Mouse (Mus musculus) liver, embryonic 15.5 days (tissue): ENCODE data around the gene Gm20458. TPM values are rescaled to one million over a fixed set of nuclear protein-coding genes. Genes with fewer than 3 reads are reported as not detected.

Experiments
- ATAC-seq: fragments of 200-750 bp; cut with Nextera tagmentation; 2 replicates; pipeline ENCODE4 v1.8.0; 2017; ENCODE audit warnings: moderate number of reproducible peaks, mild to moderate bottlenecking, moderate library complexity; ENCODE audit not compliant: insufficient read depth
- H3K27ac ChIP-seq: fragments of 300-500 bp; sonication (generic); replicated peaks from 2 replicates; pipeline ENCODE4 v1.5.1; 2015; ENCODE audit warnings: mild to moderate bottlenecking, inconsistent platforms
- H3K27me3 ChIP-seq: fragments of 300-500 bp; sonication (generic); 2 replicates; pipeline ENCODE4 v1.6.1; 2015; ENCODE audit warnings: mild to moderate bottlenecking, inconsistent platforms
- H3K36me3 ChIP-seq: fragments of 300-500 bp; sonication (generic); replicated peaks from 2 replicates; pipeline ENCODE4 v1.6.1; 2015; ENCODE audit warnings: moderate library complexity, mild to moderate bottlenecking, inconsistent platforms
- H3K4me1 ChIP-seq: fragments of 300-500 bp; sonication (generic); replicated peaks from 2 replicates; pipeline ENCODE4 v1.6.1; 2015; ENCODE audit warnings: inconsistent platforms
- H3K4me2 ChIP-seq: fragments of 300-500 bp; sonication (generic); 2 replicates; pipeline ENCODE4 v1.6.1; 2015; ENCODE audit warnings: moderate library complexity, mild to moderate bottlenecking, inconsistent platforms
- H3K4me3 ChIP-seq: fragments of 300-500 bp; sonication (generic); replicated peaks from 2 replicates; pipeline ENCODE4 v1.5.1; 2015; ENCODE audit warnings: mild to moderate bottlenecking, inconsistent platforms
- H3K9ac ChIP-seq: fragments of 300-500 bp; sonication (generic); 2 replicates; pipeline ENCODE4 v1.6.1; 2015; ENCODE audit warnings: moderate library complexity, mild to moderate bottlenecking, inconsistent platforms
- H3K9me3 ChIP-seq: fragments of 300-500 bp; sonication (generic); replicated peaks from 2 replicates; pipeline ENCODE4 v1.6.1; 2016; ENCODE audit warnings: inconsistent platforms
- WGBS: fragments of 180-500 bp; shearing (Covaris S2); methylation state at CpG from one replicate; pipeline ENCODE4 v1.1.7; 2015; ENCODE audit warnings: mixed read lengths; ENCODE audit not compliant: insufficient replicate concordance; 5-methylcytosine and 5-hydroxymethylcytosine counted together
- polyA plus RNA-seq: library from polyadenylated mRNA; unstranded; fragments of >200 nt; fragmentation: Nextera tagmentation; extraction: Ambion mirVana; gene quantifications from 2 replicates; pipeline ENCODE4 v1.2.1, GENCODE M21; 2015

The Gm20458 gene
- polyA plus RNA-seq, 1 experiment from 2014 or later = 5.0 TPM

DNA sequence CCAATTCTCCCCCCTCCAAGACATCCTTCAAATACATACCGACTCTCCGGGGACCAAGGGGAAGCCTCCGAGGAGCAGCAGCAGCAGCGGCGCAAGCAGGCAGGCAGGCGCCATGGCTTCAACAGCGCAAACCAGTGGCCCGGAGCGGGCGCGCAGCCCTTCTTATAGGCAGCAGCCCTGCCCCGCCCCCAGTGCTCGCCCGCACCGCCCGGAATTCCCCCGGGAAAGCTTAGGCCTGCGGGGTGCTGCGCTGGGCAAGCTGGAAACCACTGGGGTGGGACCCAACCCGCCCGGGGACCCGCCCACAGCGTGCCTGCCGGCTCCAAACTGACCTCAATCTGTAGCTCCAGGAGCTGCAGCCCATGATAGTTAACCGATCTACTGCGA is 17.7 kb upstream of the Gm20458 start:
- under 1% methylated on average over 26 of the region's 26 CpGs for WGBS
- ATAC-seq = peak; percentile 76
- peaks cover 54% of the 10 kb centered on the region for H3K27me3 ChIP-seq

DNA sequence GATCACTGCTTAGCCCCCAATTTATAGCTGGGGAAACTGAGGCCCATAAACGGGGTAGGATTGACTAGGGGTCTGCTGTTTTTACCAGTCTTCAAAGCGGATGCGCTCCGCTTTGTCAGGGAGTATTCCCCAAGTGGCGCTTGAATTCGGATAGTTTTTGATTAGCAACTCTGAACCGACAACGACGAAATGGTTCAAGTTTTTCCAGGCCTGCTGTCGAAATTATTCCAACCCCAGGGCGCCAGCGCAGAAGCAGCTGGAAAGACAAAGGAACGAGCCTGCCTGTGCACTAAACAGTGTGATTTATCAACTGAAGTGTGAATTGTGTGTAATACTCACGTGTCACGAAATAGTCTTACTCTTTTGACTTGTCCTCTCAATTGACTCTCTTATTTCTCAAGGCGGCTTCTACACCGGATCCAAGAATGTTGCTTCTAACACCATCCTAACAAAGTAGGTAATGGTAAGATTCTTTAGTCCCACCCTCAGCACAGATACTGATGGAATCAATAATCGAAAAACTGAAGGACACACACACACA is 17.2 kb upstream of the Gm20458 start, which contains the start of gene Sdc4:
Sdc4 (minus strand) TSS at position 428 of the 541 bp plus-strand sequence.
- H3K36me3 ChIP-seq = no peaks in the 10 kb centered on the region
- H3K9ac ChIP-seq = peak within 1 kb of the TSS; percentile 51
- peak within 1 kb of the TSS; percentile 45 for H3K27ac ChIP-seq
- H3K4me3 ChIP-seq = peak within 1 kb of the TSS; percentile 52
- WGBS = 9% methylated on average over 18 of the region's 18 CpGs
- peaks cover 5% of the 10 kb centered on the region for H3K4me1 ChIP-seq
- H3K4me2 ChIP-seq = peak within 1 kb of the TSS; percentile 55
- H3K27me3 ChIP-seq = peaks cover 54% of the 10 kb centered on the region
- no peaks in the 10 kb centered on the region for H3K9me3 ChIP-seq
- no peak for ATAC-seq

More for the DNA sequence above, 17.7 kb upstream of the Gm20458 start:
- Histone ChIP-seq H3K36me3 (no peaks in the 10 kb centered on the region), H3K4me1 (peaks cover 5% of the 10 kb centered on the region), H3K4me2 (peak overlapping the region; percentile 55), H3K4me3 (peak overlapping the region; percentile 52), H3K9me3 (no peaks in the 10 kb centered on the region), H3K27ac (peak overlapping the region; percentile 45), H3K9ac (peak overlapping the region; percentile 51)

DNA sequence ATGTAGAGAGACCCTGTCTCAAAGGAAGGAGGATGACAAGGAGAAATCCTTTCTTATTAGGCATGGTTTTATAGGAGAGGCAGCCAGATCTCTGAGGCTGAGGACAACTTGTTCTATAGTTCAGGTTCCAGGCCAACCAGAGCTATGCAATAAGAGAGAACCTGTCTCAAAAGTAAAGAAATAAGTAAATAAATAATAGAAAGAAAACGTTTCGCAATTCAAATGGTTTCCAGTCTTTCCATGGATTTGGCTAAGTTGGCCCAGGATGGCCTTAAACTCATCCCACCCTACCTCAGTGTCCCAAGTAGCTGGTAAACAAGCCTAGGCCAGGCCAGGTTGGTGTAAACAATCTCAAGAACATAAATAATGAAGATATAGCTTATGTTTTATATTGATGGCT is 16.1 kb upstream of the Gm20458 start:
- H3K27me3 ChIP-seq = peaks cover 54% of the 10 kb centered on the region
- H3K27ac ChIP-seq = no peak overlapping the region; the same call in 1 of the 2 replicates
- WGBS = 45% methylated on average over 2 of the region's 2 CpGs
- H3K9ac ChIP-seq = no peak overlapping the region
- H3K36me3 ChIP-seq = no peaks in the 10 kb centered on the region
- peaks cover 5% of the 10 kb centered on the region for H3K4me1 ChIP-seq
- H3K4me2 ChIP-seq = no peak overlapping the region
- H3K9me3 ChIP-seq = no peaks in the 10 kb centered on the region
- no peak overlapping the region for H3K4me3 ChIP-seq
- ATAC-seq = no peak

DNA sequence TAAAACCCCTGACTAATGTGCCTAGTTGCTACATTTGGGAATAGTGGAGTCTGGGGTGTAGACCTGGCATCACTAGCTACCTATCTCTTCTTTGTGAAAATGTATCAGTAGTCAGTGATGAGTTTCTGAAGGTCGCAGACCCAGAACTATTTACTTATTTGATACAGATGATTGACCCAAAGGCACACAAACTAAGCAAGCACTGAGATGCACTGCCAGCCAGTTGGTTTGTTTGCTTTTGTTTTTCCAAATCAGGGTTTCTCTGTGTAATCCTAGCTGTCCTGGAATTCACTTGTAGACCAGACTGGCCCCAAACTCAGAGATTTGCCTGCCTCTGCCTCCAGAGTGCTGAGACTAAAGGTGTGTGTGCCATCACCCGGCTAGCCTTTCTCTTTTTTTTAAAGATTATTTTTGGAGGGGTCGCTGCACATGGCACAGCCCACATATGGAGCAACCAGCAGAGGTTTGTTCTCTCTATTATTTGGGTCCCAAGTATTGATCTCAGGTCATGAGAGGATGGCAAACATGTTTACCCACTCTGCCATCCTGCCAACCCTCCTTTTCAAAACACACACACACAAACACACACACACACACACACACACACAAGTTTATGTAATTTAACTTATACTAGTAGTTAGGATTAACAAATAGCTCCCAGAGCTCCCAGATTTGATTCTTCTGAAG is 15.2 kb upstream of the Gm20458 start:
- no peak for ATAC-seq
- H3K9ac ChIP-seq = no peak overlapping the region
- 50% methylated on average over 3 of the region's 3 CpGs for WGBS
- H3K27ac ChIP-seq = no peak overlapping the region
- H3K4me2 ChIP-seq = no peak overlapping the region
- H3K4me3 ChIP-seq = no peak overlapping the region
- H3K27me3 ChIP-seq = peaks cover 50% of the 10 kb centered on the region
- no peaks in the 10 kb centered on the region for H3K36me3 ChIP-seq
- no peaks in the 10 kb centered on the region for H3K9me3 ChIP-seq
- no peaks in the 10 kb centered on the region for H3K4me1 ChIP-seq

DNA sequence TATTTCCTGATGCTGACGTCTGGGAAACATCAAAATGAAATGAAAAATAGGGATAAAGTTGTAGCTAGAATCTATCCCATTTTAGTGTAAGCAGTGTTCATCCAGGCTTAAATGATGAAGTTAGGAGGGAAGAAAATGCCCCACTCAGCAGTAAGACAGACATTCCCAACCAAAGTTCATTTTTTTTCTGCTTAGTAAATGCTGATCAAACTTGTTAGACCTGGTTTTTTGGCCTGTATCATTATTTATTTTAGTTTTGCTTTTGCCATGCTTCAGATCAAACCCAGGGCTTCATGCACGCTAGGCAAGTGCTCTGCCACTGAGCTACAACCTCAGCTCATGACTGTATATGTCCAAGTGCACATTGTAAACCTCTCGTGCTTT is 14.7 kb upstream of the Gm20458 start:
- Histone ChIP-seq H3K27ac (no peak overlapping the region), H3K9ac (no peak overlapping the region), H3K36me3 (no peaks in the 10 kb centered on the region), H3K27me3 (peaks cover 44% of the 10 kb centered on the region), H3K4me3 (no peak overlapping the region), H3K9me3 (no peaks in the 10 kb centered on the region), H3K4me2 (no peak overlapping the region), H3K4me1 (no peaks in the 10 kb centered on the region)
- ATAC-seq = no peak
- 44% methylated on average over 3 of the region's 3 CpGs for WGBS

DNA sequence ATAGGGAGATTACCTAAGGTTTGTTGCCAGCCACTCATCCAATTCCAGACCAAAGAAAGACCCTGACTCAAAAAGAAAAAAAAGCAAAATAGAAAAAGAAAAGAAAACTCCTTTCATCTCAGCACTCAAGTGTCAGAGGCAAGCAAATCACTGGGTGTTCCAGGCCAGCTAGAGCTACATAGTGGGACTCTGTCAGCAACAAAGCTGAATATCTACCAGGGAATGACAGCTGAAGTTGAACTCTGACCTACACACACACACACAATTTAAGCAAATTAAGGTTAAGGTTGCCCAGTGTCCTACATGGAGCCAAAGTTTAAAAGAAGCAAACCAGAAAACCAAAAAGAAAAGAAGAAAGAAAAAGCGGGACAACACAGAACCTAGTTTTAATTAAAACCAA is 12.6 kb upstream of the Gm20458 start:
- H3K27ac ChIP-seq = no peak overlapping the region
- H3K4me1 ChIP-seq = no peaks in the 10 kb centered on the region
- 63% methylated on average over 1 of the region's 1 CpGs for WGBS
- H3K4me2 ChIP-seq = no peak overlapping the region
- ATAC-seq = no peak
- no peak overlapping the region for H3K9ac ChIP-seq
- H3K4me3 ChIP-seq = no peak overlapping the region
- no peaks in the 10 kb centered on the region for H3K36me3 ChIP-seq
- no peaks in the 10 kb centered on the region for H3K9me3 ChIP-seq
- peaks cover 24% of the 10 kb centered on the region for H3K27me3 ChIP-seq

DNA sequence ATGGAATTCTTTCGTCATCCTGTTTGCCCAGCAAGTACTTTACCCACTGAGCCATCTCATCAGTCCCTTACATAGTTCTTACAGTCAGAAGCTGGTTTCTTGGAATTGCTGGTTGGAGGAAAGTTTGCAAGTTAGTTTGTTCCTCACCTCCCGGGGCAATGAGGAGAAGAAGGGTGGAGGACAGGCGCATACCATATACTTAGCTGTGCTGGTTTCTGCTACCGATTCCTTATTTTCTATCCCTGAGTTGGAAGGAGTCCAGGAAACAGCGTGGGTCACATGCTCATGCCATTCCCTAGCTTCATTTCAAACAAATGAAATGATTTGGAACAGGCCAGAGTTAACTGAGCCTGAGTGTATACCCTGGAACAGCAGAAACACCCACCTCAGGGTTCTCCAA is 11.8 kb upstream of the Gm20458 start:
- Histone ChIP-seq H3K27me3 (peaks cover 16% of the 10 kb centered on the region), H3K36me3 (no peaks in the 10 kb centered on the region), H3K4me2 (no peak overlapping the region), H3K9ac (no peak overlapping the region), H3K9me3 (no peaks in the 10 kb centered on the region), H3K4me1 (0 out of 2 replicates have a peak, but pooled peaks cover under 1% of the 10 kb centered on the region), H3K4me3 (no peak overlapping the region), H3K27ac (no peak overlapping the region)
- WGBS = 63% methylated on average over 5 of the region's 5 CpGs
- ATAC-seq = no peak

DNA sequence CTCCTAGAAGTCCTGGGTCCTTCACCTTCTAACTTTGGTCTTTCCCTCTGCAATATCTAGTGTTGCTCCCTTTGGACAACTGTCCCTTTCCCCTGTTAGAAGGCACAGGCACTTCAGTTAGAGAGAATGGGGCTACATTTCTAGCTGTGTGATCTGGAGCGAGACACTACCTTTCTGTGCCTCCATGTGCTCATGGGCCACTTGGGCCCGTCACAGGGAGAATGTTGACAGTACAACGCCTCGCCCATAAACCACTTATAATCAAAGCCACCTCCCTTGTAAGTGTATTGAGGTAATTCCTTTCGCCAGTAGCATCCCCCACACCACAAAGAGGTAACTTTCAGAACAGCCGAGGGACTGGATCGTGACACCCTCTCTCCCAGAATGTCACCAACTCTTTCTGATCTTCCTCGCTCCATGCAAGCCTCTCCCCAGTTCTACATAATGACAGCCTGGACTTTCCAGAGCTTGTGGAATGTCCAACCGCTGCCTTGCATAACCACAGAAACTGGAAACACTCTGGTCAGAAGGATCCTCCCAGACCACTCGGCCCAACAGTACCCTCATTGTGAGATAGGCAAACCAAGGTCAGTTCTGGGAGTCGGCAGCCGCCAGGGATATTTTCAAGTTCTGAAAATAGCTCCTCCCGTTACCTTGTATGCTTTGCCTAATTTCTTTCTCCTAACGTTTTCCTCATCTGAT is 11.3 kb upstream of the Gm20458 start:
- no peak for ATAC-seq
- Histone ChIP-seq H3K9ac (no peak overlapping the region), H3K4me3 (no peak overlapping the region), H3K4me1 (0 out of 2 replicates have a peak, but pooled peaks cover 5% of the 10 kb centered on the region), H3K9me3 (no peaks in the 10 kb centered on the region), H3K27ac (no peak overlapping the region), H3K36me3 (no peaks in the 10 kb centered on the region), H3K4me2 (no peak overlapping the region), H3K27me3 (peaks cover 10% of the 10 kb centered on the region)
- WGBS = 68% methylated on average over 14 of the region's 14 CpGs

DNA sequence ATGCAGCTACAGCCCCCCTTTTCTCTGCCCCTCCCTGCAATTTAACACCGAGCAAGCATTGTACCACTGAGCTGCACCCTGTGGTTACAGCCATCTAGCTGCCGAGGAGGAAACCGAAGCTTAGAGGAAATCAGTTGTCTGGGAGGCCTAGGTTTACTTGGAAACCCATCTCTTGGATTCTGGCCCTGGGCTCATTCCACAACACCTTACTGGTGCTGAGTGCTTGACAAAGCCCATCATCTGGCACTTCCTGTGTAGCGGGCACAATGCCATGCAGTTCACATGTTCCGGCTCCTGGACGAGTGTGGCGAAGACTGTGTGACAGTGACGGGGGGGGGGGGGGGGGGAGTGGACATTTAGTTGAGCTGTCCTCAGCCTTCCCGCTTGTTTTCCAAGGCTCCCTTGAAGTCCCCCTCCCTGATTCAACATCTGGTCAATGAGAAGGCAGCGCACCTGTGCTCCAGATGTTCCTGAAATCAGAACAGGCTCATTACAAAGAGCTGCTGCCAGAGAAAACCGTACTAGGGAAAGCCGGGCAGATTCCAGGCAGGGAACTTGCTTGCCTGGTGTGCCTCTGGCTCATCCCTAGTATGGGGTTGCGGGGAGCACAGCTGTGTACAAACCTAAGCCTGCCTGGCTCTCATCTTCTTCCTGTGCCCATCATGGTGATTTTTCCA is 8.6 kb upstream of the Gm20458 start:
- no peak for ATAC-seq
- no peaks in the 10 kb centered on the region for H3K9me3 ChIP-seq
- no peak overlapping the region for H3K4me2 ChIP-seq
- peaks cover 22% of the 10 kb centered on the region; the same call in 1 of the 2 replicates for H3K4me1 ChIP-seq
- H3K4me3 ChIP-seq = no peak overlapping the region
- no peaks in the 10 kb centered on the region for H3K36me3 ChIP-seq
- no peak overlapping the region for H3K9ac ChIP-seq
- WGBS = 50% methylated on average over 13 of the region's 13 CpGs
- no peak overlapping the region for H3K27ac ChIP-seq
- H3K27me3 ChIP-seq = peaks cover 4% of the 10 kb centered on the region; the same call in 1 of the 2 replicates

DNA sequence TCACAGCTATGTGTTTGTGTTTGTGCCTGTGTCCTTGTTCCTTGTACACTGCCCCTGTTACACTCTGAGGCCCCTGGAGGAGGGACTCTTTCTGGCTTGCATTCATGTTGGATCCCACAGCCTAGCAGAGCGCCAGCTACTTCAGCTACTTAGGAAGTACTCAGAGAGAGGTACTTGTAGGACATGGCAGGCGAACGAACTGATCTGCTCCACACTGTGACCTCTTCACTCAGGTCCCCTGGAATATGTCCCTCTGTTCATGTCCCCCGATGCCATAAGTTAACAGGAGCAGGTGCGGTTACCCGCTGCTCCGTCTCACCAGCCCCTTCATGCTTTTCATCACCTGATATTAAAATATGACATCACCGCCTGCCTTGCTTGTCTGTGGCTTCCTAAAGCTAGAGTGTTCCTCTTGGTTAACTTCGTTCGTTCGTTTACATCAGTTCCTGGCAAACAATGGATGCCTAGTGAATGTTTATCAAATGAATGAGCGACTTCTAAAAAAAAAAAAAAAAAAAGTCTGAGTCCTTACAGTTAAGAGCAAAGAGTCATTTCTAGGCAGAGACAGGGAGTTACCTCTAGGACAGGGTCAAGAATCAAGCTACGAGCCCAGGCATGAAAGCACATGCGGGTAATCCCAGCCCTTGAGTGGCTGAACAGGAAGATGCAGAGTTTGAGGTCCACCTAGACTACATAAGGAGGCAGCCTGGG is 7.6 kb upstream of the Gm20458 start:
- 58% methylated on average over 14 of the region's 14 CpGs for WGBS

More for the DNA sequence above, 7.6 kb upstream of the Gm20458 start:
- H3K27ac ChIP-seq = no peak overlapping the region
- H3K4me2 ChIP-seq = no peak overlapping the region
- no peak for ATAC-seq
- no peak overlapping the region for H3K9ac ChIP-seq
- H3K27me3 ChIP-seq = peaks cover 4% of the 10 kb centered on the region; the same call in 1 of the 2 replicates
- H3K4me1 ChIP-seq = peaks cover 22% of the 10 kb centered on the region; the same call in 1 of the 2 replicates
- H3K9me3 ChIP-seq = no peaks in the 10 kb centered on the region
- no peaks in the 10 kb centered on the region for H3K36me3 ChIP-seq
- no peak overlapping the region for H3K4me3 ChIP-seq
